Mouse (Mus musculus) heart, adult 2 months (tissue): ENCODE measurements around the gene Map2k4. TPM values are rescaled to one million over a fixed set of nuclear protein-coding genes. Genes with fewer than 3 reads are reported as not detected.

Source experiments
- DNase-seq, 2 experiments: peaks; one replicate each; pipeline ENCODE4 v3.0.0; 2021
- H3K27ac ChIP-seq: fragments of 200-600 bp; 2 replicates; pipeline ENCODE4 v1.8.1; 2022
- H3K27me3 ChIP-seq: fragments of 200-500 bp; 2 replicates; pipeline ENCODE4 v1.6.1; 2012; ENCODE audit warnings: mild to moderate bottlenecking, low read length, inconsistent platforms, mixed read lengths; ENCODE audit not compliant: control insufficient read depth, insufficient read depth
- H3K36me3 ChIP-seq: fragments of 200-500 bp; 2 replicates; pipeline ENCODE4 v1.6.1; 2012; ENCODE audit warnings: low read length, inconsistent platforms; ENCODE audit not compliant: control insufficient read depth, insufficient read depth
- H3K4me1 ChIP-seq: fragments of 200-500 bp; 2 replicates; pipeline ENCODE4 v1.6.1; 2011; ENCODE audit warnings: low read length; ENCODE audit not compliant: control insufficient read depth, insufficient read depth
- H3K4me3 ChIP-seq: fragments of 200-600 bp; 2 replicates; pipeline ENCODE4 v1.8.1; 2022
- H3K79me2 ChIP-seq: fragments of 200-500 bp; replicated peaks from 2 replicates; pipeline ENCODE4 v1.6.1; 2012; ENCODE audit warnings: mild to moderate bottlenecking, inconsistent platforms, low read length, moderate library complexity, mixed read lengths; ENCODE audit not compliant: control insufficient read depth, insufficient read depth
- H3K9ac ChIP-seq: fragments of 200-500 bp; 2 replicates; pipeline ENCODE4 v1.6.1; 2012; ENCODE audit warnings: low read depth, mild to moderate bottlenecking, control low read depth, inconsistent platforms, low read length, mixed read lengths
- CTCF ChIP-seq: fragments of 200-600 bp; IDR thresholded peaks from 2 replicates; pipeline ENCODE4 v1.8.1; 2022; ENCODE audit warnings: antibody characterized with exemption, mild to moderate bottlenecking, moderate library complexity
- EP300 ChIP-seq: fragments of 200-500 bp; IDR thresholded peaks from 2 replicates; pipeline ENCODE4 v1.6.1; 2011; ENCODE audit warnings: low read depth, low read length, control low read depth; ENCODE audit not compliant: insufficient read depth
- POLR2A ChIP-seq: fragments of 200-500 bp; IDR thresholded peaks from 2 replicates; pipeline ENCODE4 v1.6.1; 2011; ENCODE audit warnings: mild to moderate bottlenecking, low read depth, low read length, control low read depth; ENCODE audit not compliant: insufficient read depth
- WGBS: fragments of 180-500 bp; shearing (Covaris S2); methylation state at CpG from one replicate; pipeline ENCODE4 v1.1.7; 2018; 5-methylcytosine and 5-hydroxymethylcytosine counted together
- intact Hi-C: fragments of 180-260 bp; cut with DNase I; formaldehyde crosslinking; loops from one replicate; pipeline ENCODE4 v1.15.1; 2025
- polyA plus RNA-seq: library from polyadenylated mRNA; depleted of rRNA; stranded (reverse); fragments of >200 nt; gene quantifications from 2 replicates; pipeline ENCODE4 v1.2.3, GENCODE M21; 2012
- total RNA-seq, 2 experiments: library from RNA; stranded (reverse); gene quantifications; 2 replicates each; pipeline ENCODE4 v1.2.3; 2021

The Map2k4 gene
- total and polyA plus RNA-seq, 3 experiments, result 21.9 to 45.8 (median 42.1) TPM

DNA sequence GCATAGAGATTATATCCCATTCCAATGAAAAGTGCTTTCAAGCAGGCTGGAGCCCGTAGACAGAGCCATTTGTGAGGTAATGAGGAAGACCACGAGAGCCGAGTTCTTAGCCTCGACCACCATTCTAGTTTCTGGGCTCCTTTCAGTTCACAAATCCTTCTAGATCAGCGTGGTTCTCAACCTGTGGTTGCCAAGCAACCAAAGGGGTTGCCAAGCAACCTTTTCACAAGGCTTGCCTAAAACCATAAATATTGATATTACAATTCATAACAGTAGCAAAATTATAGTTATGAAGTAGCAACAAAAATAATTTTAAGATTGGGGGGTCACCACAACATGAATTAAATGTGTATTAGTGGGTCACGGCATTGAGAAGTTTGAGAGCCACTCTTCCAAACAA, 123.2 kb downstream of the Map2k4 start:
- H3K27me3 ChIP-seq, result no peaks in the 10 kb centered on the region
- TF ChIP-seq EP300 (no peak), CTCF (no peak)
- DNase-seq, result no peak
- H3K79me2 ChIP-seq, result no peaks in the 10 kb centered on the region
- peak overlapping the region; percentile 58 for H3K27ac ChIP-seq
- no peak overlapping the region for H3K9ac ChIP-seq
- WGBS, result 71% methylated on average over 6 of the region's 6 CpGs
- no peaks in the 10 kb centered on the region; the same call in none of the 2 replicates for H3K4me1 ChIP-seq
- intact Hi-C loops, result loop anchor here (5.0 kb wide), 1 partner anchor 458 kb away; no protein-coding TSS in a partner anchor
- H3K4me3 ChIP-seq, result no peak overlapping the region
- peaks cover 2% of the 10 kb centered on the region; the same call in 1 of the 2 replicates for H3K36me3 ChIP-seq

DNA sequence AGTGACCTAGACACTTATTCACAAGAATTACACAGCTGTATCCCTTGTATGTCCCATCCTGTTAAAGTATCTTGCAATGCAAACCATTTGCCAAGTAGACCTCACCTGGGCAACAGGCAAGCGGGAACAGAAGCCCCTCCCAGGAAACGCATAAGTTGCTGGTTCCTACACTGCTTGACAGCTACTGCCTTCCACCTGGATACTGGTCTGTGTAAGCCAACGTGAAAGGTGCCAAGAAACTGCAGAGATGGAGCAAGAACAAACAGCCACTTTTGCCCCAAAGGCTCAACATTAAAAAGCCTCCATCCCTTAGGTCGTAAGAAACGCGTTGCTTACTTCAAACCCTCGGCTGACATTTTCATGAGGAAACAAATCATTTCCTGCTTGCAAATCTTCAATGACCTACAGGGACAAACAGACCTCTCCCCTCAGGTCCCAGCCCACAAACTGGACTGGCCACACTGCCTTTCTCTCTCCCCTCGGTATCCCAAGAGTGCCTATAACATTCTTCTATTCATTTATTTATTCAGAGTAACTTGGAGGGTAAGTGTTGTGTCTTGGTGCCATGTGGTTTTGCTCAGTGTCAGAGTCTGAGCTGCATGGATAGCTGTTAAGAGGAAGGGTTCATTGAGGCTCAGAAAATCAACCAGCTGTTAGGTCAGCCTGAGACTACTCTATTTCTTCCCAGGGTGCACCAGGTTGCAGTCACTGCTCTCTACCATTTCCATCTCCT, 126.1 kb downstream of the Map2k4 start:
- 59% methylated on average over 8 of the region's 8 CpGs for WGBS
- no peaks in the 10 kb centered on the region; the same call in 1 of the 2 replicates for H3K4me1 ChIP-seq
- no peak for DNase-seq
- H3K27me3 ChIP-seq, result no peaks in the 10 kb centered on the region
- intact Hi-C loops, result no loop called here
- H3K4me3 ChIP-seq, result no peak overlapping the region
- no peak overlapping the region for H3K27ac ChIP-seq
- H3K9ac ChIP-seq, result no peak overlapping the region
- H3K36me3 ChIP-seq, result peaks cover 2% of the 10 kb centered on the region; the same call in 1 of the 2 replicates
- no peaks in the 10 kb centered on the region for H3K79me2 ChIP-seq
- TF ChIP-seq EP300 (no peak), POLR2A (no peak), CTCF (no peak)

DNA sequence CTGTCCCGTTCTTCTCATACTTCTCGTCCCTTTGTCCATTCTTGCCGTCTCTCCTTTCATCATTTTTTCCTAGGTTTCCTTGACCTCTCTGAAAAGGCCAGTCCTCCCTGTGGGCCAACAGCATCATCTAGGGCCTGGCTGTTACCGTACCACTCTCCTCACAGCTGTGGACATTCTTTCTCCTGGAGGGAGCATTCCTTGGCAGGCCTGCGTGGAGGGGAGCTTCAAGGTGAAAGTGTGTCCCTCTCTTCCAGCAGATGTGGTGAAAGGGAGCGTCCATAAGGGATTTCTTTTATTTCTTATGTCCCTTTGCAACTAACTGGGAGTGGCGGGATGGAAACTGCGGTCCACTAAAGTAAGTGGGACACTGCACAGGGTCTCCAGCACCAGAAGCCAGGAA, 134.2 kb downstream of the Map2k4 start:
- intact Hi-C loops, result no loop called here
- Histone ChIP-seq H3K9ac (no peak overlapping the region), H3K4me1 (no peaks in the 10 kb centered on the region; the same call in 1 of the 2 replicates), H3K79me2 (no peaks in the 10 kb centered on the region), H3K4me3 (no peak overlapping the region), H3K27ac (no peak overlapping the region), H3K36me3 (peaks cover 3% of the 10 kb centered on the region), H3K27me3 (no peaks in the 10 kb centered on the region)
- DNase-seq, result no peak
- TF ChIP-seq CTCF (no peak), POLR2A (no peak), EP300 (no peak)
- 66% methylated on average over 8 of the region's 8 CpGs for WGBS

DNA sequence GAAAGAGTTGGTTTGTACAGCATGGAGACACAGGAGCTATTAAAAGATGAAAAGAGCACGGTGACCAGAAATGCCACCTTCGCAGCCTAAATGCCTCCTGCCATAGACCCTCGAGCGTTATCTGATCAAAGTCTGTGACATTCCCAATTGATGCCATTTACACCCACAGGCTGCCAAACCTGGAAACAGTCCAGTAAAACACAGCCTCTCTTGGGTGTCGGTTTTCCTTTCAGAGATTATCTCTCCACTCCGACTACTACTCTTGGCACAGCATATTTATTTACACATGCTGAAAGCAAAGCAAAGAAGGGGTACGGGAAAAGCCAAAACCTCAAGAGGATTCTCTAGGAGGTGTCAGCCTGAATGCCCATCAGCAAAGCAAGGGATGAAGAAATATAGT, 136.7 kb downstream of the Map2k4 start:
- H3K79me2 ChIP-seq, result no peaks in the 10 kb centered on the region
- H3K27ac ChIP-seq, result no peak overlapping the region
- no peak for DNase-seq
- no peak overlapping the region for H3K9ac ChIP-seq
- peaks cover 3% of the 10 kb centered on the region; the same call in 1 of the 2 replicates for H3K4me1 ChIP-seq
- H3K4me3 ChIP-seq, result no peak overlapping the region
- H3K36me3 ChIP-seq, result peaks cover 3% of the 10 kb centered on the region
- WGBS, result 31% methylated on average over 7 of the region's 7 CpGs
- no peaks in the 10 kb centered on the region for H3K27me3 ChIP-seq
- TF ChIP-seq POLR2A, result no peak
- intact Hi-C loops, result no loop called here

DNA sequence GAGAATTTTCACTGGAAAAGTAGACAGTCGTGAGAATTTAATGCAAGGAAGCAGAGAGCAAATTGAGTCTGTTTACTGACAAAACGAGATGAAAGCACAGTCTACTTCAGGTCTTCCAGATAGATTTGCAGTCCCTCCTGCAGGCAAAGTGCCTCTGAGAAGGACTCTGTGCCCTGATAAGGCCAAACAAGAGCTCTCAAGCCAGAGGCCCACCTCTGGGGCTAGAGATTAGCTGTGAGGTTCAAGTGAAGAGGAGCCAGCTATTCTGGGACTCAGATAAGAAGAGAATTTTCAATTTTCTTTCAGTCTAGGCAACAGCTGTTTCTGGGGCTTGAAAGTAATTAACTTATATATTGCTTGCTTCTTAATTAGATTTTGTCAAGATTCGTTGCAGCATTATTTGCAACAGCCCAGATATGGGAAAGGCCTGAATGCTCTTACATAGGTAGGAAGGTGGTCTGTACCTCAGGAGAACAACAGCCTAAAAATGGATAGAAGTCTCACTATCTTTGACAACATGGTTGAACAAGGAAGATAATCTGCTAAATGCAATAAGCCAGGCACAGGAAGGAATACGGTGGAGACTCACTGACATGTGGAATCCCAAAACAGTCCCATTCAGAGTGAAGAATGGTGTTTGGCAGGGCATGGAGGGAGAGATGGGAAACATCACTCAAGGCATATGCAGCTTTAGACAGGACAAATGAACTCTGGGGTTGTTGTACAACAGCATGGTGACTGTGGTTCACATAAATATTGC, 138.0 kb downstream of the Map2k4 start:
- H3K27me3 ChIP-seq, result no peaks in the 10 kb centered on the region
- H3K79me2 ChIP-seq, result no peaks in the 10 kb centered on the region
- H3K36me3 ChIP-seq, result peaks cover 9% of the 10 kb centered on the region
- H3K27ac ChIP-seq, result peak overlapping the region; percentile 64
- 31% methylated on average over 4 of the region's 4 CpGs for WGBS
- no peak for TF ChIP-seq EP300
- 0 out of 2 replicates have a peak, but pooled peaks have one; percentile 21 for TF ChIP-seq POLR2A
- no peak for TF ChIP-seq CTCF
- H3K9ac ChIP-seq, result 0 out of 2 replicates have a peak overlapping the region, but pooled peaks have one; percentile 7
- H3K4me1 ChIP-seq, result peaks cover 3% of the 10 kb centered on the region; the same call in 1 of the 2 replicates
- no peak overlapping the region for H3K4me3 ChIP-seq
- intact Hi-C loops, result no loop called here
- peak in 1 of 2 experiments; percentile 23 for DNase-seq

DNA sequence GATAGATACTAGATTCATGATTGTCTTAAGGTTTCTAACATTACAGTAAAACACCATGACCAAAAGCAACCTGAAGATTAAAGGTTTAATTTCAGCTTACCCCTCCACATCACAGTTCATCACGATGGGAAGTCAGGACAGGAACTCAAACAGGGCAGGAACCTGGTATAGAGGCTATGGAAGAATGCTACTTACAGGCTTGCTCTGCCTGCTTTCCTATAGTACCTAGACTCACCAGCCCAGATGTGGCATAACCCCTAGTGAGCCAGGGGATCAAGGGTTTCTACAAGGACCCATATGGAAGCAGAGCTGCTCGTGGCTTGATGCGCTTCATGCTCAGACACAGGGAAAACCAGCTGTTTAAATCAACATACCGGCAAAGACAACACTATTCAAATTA, 138.6 kb downstream of the Map2k4 start:
- Histone ChIP-seq H3K36me3 (peaks cover 9% of the 10 kb centered on the region), H3K4me1 (peaks cover 3% of the 10 kb centered on the region; the same call in 1 of the 2 replicates), H3K27me3 (no peaks in the 10 kb centered on the region), H3K27ac (peak overlapping the region; percentile 64), H3K4me3 (no peak overlapping the region), H3K79me2 (no peaks in the 10 kb centered on the region), H3K9ac (no peak overlapping the region)
- intact Hi-C loops, result no loop called here
- TF ChIP-seq CTCF (no peak), POLR2A (no peak)
- WGBS, result 39% methylated on average over 4 of the region's 4 CpGs
- no peak for DNase-seq
